Mouse (Mus musculus): Measurements from ENCODE around the gene Bag3. TPM values are rescaled to one million over a fixed set of nuclear protein-coding genes. Genes with fewer than 3 reads are reported as not detected.

The Bag3 gene
- total and polyA plus RNA-seq, 3 experiments, result 0.13 to 0.24 TPM; not detected in 1

- TF ChIP-seq MAZ (IDR thresholded peaks at IDR 0.05; ENCODE audit: low read depth, low read length) (no peak), ETS1 (conservative IDR thresholded peaks at IDR 0.05; ENCODE audit: low read depth, low read length) (no peak), SMC3 (IDR thresholded peaks at IDR 0.05; ENCODE audit: low read depth, low read length) (no peak), USF1 (IDR thresholded peaks at IDR 0.05; ENCODE audit: low read depth, low read length) (no peak), EP300 (IDR thresholded peaks at IDR 0.05; ENCODE audit: low read length) (no peak), TBP (conservative IDR thresholded peaks at IDR 0.05; ENCODE audit: low read depth, low read length) (no peak), RAD21 (IDR thresholded peaks at IDR 0.05; ENCODE audit: low read depth, low read length) (no peak), NELFE (IDR thresholded peaks at IDR 0.05; ENCODE audit: low read depth, low read length) (no peak), MXI1 (IDR thresholded peaks at IDR 0.05; ENCODE audit: low read depth, low read length) (no peak), UBTF (IDR thresholded peaks at IDR 0.05; ENCODE audit: low read depth, low read length) (no peak), KAT2A (IDR thresholded peaks at IDR 0.05; ENCODE audit: insufficient replicate concordance, low read length) (no peak), RCOR1 (conservative IDR thresholded peaks at IDR 0.05; ENCODE audit: low read depth, low read length) (no peak), TCF12 (IDR thresholded peaks at IDR 0.05; ENCODE audit: low read depth, low read length) (no peak), ZNF384 (IDR thresholded peaks at IDR 0.05; ENCODE audit: low read depth, low read length) (no peak), ELF1 (IDR thresholded peaks at IDR 0.05; ENCODE audit: low read depth, low read length) (no peak), MAFK (IDR thresholded peaks at IDR 0.05; ENCODE audit: insufficient replicate concordance, low read length) (no peak), PAX5 (IDR thresholded peaks at IDR 0.05; ENCODE audit: low read length) (no peak), JUND (conservative IDR thresholded peaks at IDR 0.05; ENCODE audit: low read depth, low read length) (no peak), ZKSCAN1 (IDR thresholded peaks at IDR 0.05; ENCODE audit: borderline replicate concordance, low read depth, low read length) (no peak)
- no peak overlapping the region for H3K9ac ChIP-seq (ENCODE audit: insufficient read depth, low read depth)
- no peak overlapping the region for H3K4me2 ChIP-seq (ENCODE audit: insufficient read depth, low read depth, poor library complexity, severe bottlenecking)
- in situ Hi-C loops (cut with MboI; ENCODE audit: low pct_ligation_motif_present, low pct_unique_long_range_greater_than_20kb, low sequenced_read_pairs), result loop anchor here (5.0 kb wide), 1 partner anchor 82 kb away; the partner anchor contains the start of gene Tial1
- no peaks in the 10 kb centered on the region for H3K9me3 ChIP-seq (replicated peaks; ENCODE audit: low read length)
- peaks cover 7 to 30% of the 10 kb centered on the region in 2 experiments for H3K4me1 ChIP-seq (ENCODE audit: control insufficient read depth in 1 of 2, insufficient read depth in 2 of 2)
- H3K79me2 ChIP-seq (replicated peaks; ENCODE audit: control insufficient read depth, extremely low read depth, insufficient read depth, poor library complexity, severe bottlenecking), result no peaks in the 10 kb centered on the region
- H3K4me3 ChIP-seq (replicated peaks in 1 of 3; ENCODE audit: low read depth in 2 of 3, low read length in 2 of 3, poor library complexity in 1 of 3), result no peak overlapping the region
- no peaks in the 10 kb centered on the region for H3K36me3 ChIP-seq (replicated peaks in 1 of 2; ENCODE audit: control insufficient read depth in 1 of 2, insufficient read depth in 1 of 2, low read length in 1 of 2)
- no peak overlapping the region for H3K27ac ChIP-seq (ENCODE audit: insufficient read depth, low read depth)
- no peaks in the 10 kb centered on the region for H3K27me3 ChIP-seq (replicated peaks)
- dilution Hi-C loops (cut with MboI; ENCODE audit: extremely low pct_ligation_motif_present, extremely low pct_unique_long_range_greater_than_20kb, low sequenced_read_pairs), result no loop called here
- no peak for DNase-seq (ENCODE audit: extremely low read depth)
Observed at GRCm38 (mm10) chr7:128544566-128545262, 21.3 kb downstream of the Bag3 start.

GRCm38 (mm10) chr7:128546031-128546430 lies 22.6 kb downstream of the Bag3 start:
- in situ Hi-C loops (cut with MboI; ENCODE audit: low pct_ligation_motif_present, low pct_unique_long_range_greater_than_20kb, low sequenced_read_pairs) (no loop called here), dilution Hi-C loops (cut with MboI; ENCODE audit: extremely low pct_ligation_motif_present, extremely low pct_unique_long_range_greater_than_20kb, low sequenced_read_pairs) (no loop called here)
- Histone ChIP-seq H3K4me2 (ENCODE audit: insufficient read depth, low read depth, poor library complexity, severe bottlenecking) (no peak overlapping the region), H3K9me3 (replicated peaks; ENCODE audit: low read length) (no peaks in the 10 kb centered on the region), H3K27ac (ENCODE audit: insufficient read depth, low read depth) (no peak overlapping the region), H3K9ac (ENCODE audit: insufficient read depth, low read depth) (no peak overlapping the region), H3K36me3 (replicated peaks in 1 of 2; ENCODE audit: control insufficient read depth in 1 of 2, insufficient read depth in 1 of 2, low read length in 1 of 2) (no peaks in the 10 kb centered on the region), H3K4me3 (replicated peaks in 1 of 3; ENCODE audit: low read depth in 2 of 3, low read length in 2 of 3, poor library complexity in 1 of 3) (no peak overlapping the region), H3K79me2 (replicated peaks; ENCODE audit: control insufficient read depth, extremely low read depth, insufficient read depth, poor library complexity, severe bottlenecking) (no peaks in the 10 kb centered on the region), H3K27me3 (replicated peaks) (no peaks in the 10 kb centered on the region), H3K4me1 (ENCODE audit: control insufficient read depth in 1 of 2, insufficient read depth in 2 of 2) (peaks cover 5 to 27% of the 10 kb centered on the region in 2 experiments)
- DNase-seq (ENCODE audit: extremely low read depth), result no peak
- TF ChIP-seq ZKSCAN1 (IDR thresholded peaks at IDR 0.05; ENCODE audit: borderline replicate concordance, low read depth, low read length), result no peak
- TF ChIP-seq RAD21 (IDR thresholded peaks at IDR 0.05; ENCODE audit: low read depth, low read length), result no peak
- TF ChIP-seq MYC (IDR thresholded peaks at IDR 0.05; ENCODE audit: low read depth, low read length), result no peak
- TF ChIP-seq JUND (conservative IDR thresholded peaks at IDR 0.05; ENCODE audit: low read depth, low read length), result no peak
